Mouse (Mus musculus): ENCODE data around the gene Chchd1. TPM values are rescaled to one million over a fixed set of nuclear protein-coding genes. Genes with fewer than 3 reads are reported as not detected.
A peak's percentile ranks its signal among the peaks of the same experiment; 100 is the strongest.

The Chchd1 gene
- polyA plus RNA-seq, 1 experiment: 177 TPM

GRCm38 (mm10) chr14:20737306-20737705 is 34.5 kb downstream of the Chchd1 start:
- Histone ChIP-seq H3K4me3 (ENCODE audit: insufficient read depth, poor library complexity, severe bottlenecking) (no peak overlapping the region), H3K79me2 (ENCODE audit: control insufficient read depth, insufficient read depth) (peaks cover 14% of the 10 kb centered on the region), H3K36me3 (ENCODE audit: control insufficient read depth, insufficient read depth) (peaks cover 63% of the 10 kb centered on the region)

DNA sequence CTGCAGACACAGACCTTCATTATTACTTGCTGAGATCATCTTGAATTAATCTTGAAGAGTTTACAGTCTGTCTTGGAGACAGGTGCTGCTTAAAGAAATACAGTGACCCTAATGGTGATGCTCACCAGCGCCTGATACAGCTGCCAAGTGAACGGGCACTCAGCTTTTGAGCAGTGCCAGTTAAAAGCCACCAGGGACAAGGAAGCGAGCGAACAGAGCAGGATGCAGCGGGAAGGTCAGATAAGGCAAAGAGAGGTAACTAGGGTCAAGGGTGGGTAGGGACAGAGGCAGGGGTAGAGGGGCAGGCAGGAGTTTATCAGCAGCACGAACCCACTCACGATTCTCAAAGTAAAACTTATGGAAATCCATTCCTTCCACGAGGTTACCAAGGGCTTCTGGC is 35.7 kb downstream of the Chchd1 start:
- no peak overlapping the region for H3K4me3 ChIP-seq (ENCODE audit: insufficient read depth, poor library complexity, severe bottlenecking)
- no peaks in the 10 kb centered on the region for H3K79me3 ChIP-seq (ENCODE audit: low read depth)
- H3K79me2 ChIP-seq (ENCODE audit: control insufficient read depth, insufficient read depth): peaks cover 6% of the 10 kb centered on the region
- H3K27me3 ChIP-seq (ENCODE audit: control insufficient read depth, insufficient read depth, insufficient read length): no peaks in the 10 kb centered on the region
- H3K36me3 ChIP-seq (ENCODE audit: control insufficient read depth, insufficient read depth): peaks cover 72% of the 10 kb centered on the region
- TF ChIP-seq USF1 (IDR thresholded peaks at IDR 0.05; ENCODE audit: low read depth) (no peak), FOSL1 (IDR thresholded peaks at IDR 0.05; ENCODE audit: insufficient read depth, low read length, poor library complexity, severe bottlenecking) (no peak)
- no peak overlapping the region for H3ac ChIP-seq (ENCODE audit: control insufficient read depth, insufficient read length, low read depth)

More at GRCm38 (mm10) chr14:20737306-20737705, 34.5 kb downstream of the Chchd1 start:
- no peak for TF ChIP-seq FOSL1 (IDR thresholded peaks at IDR 0.05; ENCODE audit: insufficient read depth, low read length, poor library complexity, severe bottlenecking)
- peak; percentile 13 for TF ChIP-seq CTCF (IDR thresholded peaks at IDR 0.05; ENCODE audit: control insufficient read depth, insufficient read depth, insufficient read length)
- TF ChIP-seq MYOG (IDR thresholded peaks at IDR 0.05; ENCODE audit: control insufficient read depth, extremely low read depth, insufficient read length): no peak
- Histone ChIP-seq H3K27me3 (ENCODE audit: control insufficient read depth, insufficient read depth, insufficient read length) (no peaks in the 10 kb centered on the region), H3K79me3 (ENCODE audit: low read depth) (peaks cover 4% of the 10 kb centered on the region), H3ac (ENCODE audit: control insufficient read depth, insufficient read length, low read depth) (no peak overlapping the region)

- H3K79me2 ChIP-seq (ENCODE audit: control insufficient read depth, insufficient read depth): no peaks in the 10 kb centered on the region
- TF ChIP-seq CTCF (IDR thresholded peaks at IDR 0.05; ENCODE audit: control insufficient read depth, insufficient read depth, insufficient read length) (no peak), MYOD1 (IDR thresholded peaks at IDR 0.05; ENCODE audit: control insufficient read depth, insufficient read length, low read depth) (no peak), CEBPB (IDR thresholded peaks at IDR 0.05; ENCODE audit: low read depth) (no peak), USF1 (IDR thresholded peaks at IDR 0.05; ENCODE audit: low read depth) (no peak), MAX (IDR thresholded peaks at IDR 0.05) (no peak), FOSL1 (IDR thresholded peaks at IDR 0.05; ENCODE audit: insufficient read depth, low read length, poor library complexity, severe bottlenecking) (no peak), MYOG (IDR thresholded peaks at IDR 0.05; ENCODE audit: control insufficient read depth, extremely low read depth, insufficient read length) (no peak)
- no peaks in the 10 kb centered on the region for H3K27me3 ChIP-seq (ENCODE audit: control insufficient read depth, insufficient read depth, insufficient read length)
- H3ac ChIP-seq (ENCODE audit: control insufficient read depth, insufficient read length, low read depth): no peak overlapping the region
- no peak overlapping the region for H3K4me3 ChIP-seq (ENCODE audit: insufficient read depth, poor library complexity, severe bottlenecking)
- H3K79me3 ChIP-seq (ENCODE audit: low read depth): no peaks in the 10 kb centered on the region
- H3K36me3 ChIP-seq (ENCODE audit: control insufficient read depth, insufficient read depth): peaks cover 81% of the 10 kb centered on the region
These were observed 38.5 kb downstream of the Chchd1 start for GRCm38 (mm10) chr14:20741301-20741700.

- H3K79me3 ChIP-seq (ENCODE audit: low read depth): no peaks in the 10 kb centered on the region
- H3K4me3 ChIP-seq (ENCODE audit: insufficient read depth, poor library complexity, severe bottlenecking): no peak overlapping the region
- no peaks in the 10 kb centered on the region for H3K79me2 ChIP-seq (ENCODE audit: control insufficient read depth, insufficient read depth)
- no peaks in the 10 kb centered on the region for H3K27me3 ChIP-seq (ENCODE audit: control insufficient read depth, insufficient read depth, insufficient read length)
- peaks cover 73% of the 10 kb centered on the region for H3K36me3 ChIP-seq (ENCODE audit: control insufficient read depth, insufficient read depth)
- no peak overlapping the region for H3ac ChIP-seq (ENCODE audit: control insufficient read depth, insufficient read length, low read depth)
- TF ChIP-seq CTCF (IDR thresholded peaks at IDR 0.05; ENCODE audit: control insufficient read depth, insufficient read depth, insufficient read length) (no peak), MAX (IDR thresholded peaks at IDR 0.05) (no peak), MYOG (IDR thresholded peaks at IDR 0.05; ENCODE audit: control insufficient read depth, extremely low read depth, insufficient read length) (no peak), FOSL1 (IDR thresholded peaks at IDR 0.05; ENCODE audit: insufficient read depth, low read length, poor library complexity, severe bottlenecking) (no peak), MYOD1 (IDR thresholded peaks at IDR 0.05; ENCODE audit: control insufficient read depth, insufficient read length, low read depth) (no peak), CEBPB (IDR thresholded peaks at IDR 0.05; ENCODE audit: low read depth) (no peak), USF1 (IDR thresholded peaks at IDR 0.05; ENCODE audit: low read depth) (no peak)
These were observed 40.8 kb downstream of the Chchd1 start for GRCm38 (mm10) chr14:20743614-20744013.

GRCm38 (mm10) chr14:20746935-20747334 is 44.1 kb downstream of the Chchd1 start:
- Histone ChIP-seq H3K79me2 (ENCODE audit: control insufficient read depth, insufficient read depth) (no peaks in the 10 kb centered on the region), H3ac (ENCODE audit: control insufficient read depth, insufficient read length, low read depth) (no peak overlapping the region), H3K79me3 (ENCODE audit: low read depth) (no peaks in the 10 kb centered on the region), H3K4me3 (ENCODE audit: insufficient read depth, poor library complexity, severe bottlenecking) (no peak overlapping the region), H3K27me3 (ENCODE audit: control insufficient read depth, insufficient read depth, insufficient read length) (no peaks in the 10 kb centered on the region), H3K36me3 (ENCODE audit: control insufficient read depth, insufficient read depth) (peaks cover 78% of the 10 kb centered on the region)
- no peak for TF ChIP-seq FOSL1 (IDR thresholded peaks at IDR 0.05; ENCODE audit: insufficient read depth, low read length, poor library complexity, severe bottlenecking)
- no peak for TF ChIP-seq MAX (IDR thresholded peaks at IDR 0.05)
- no peak for TF ChIP-seq USF1 (IDR thresholded peaks at IDR 0.05; ENCODE audit: low read depth)
- TF ChIP-seq MYOD1 (IDR thresholded peaks at IDR 0.05; ENCODE audit: control insufficient read depth, insufficient read length, low read depth): no peak
- TF ChIP-seq CEBPB (IDR thresholded peaks at IDR 0.05; ENCODE audit: low read depth): no peak
- no peak for TF ChIP-seq MYOG (IDR thresholded peaks at IDR 0.05; ENCODE audit: control insufficient read depth, extremely low read depth, insufficient read length)
- no peak for TF ChIP-seq CTCF (IDR thresholded peaks at IDR 0.05; ENCODE audit: control insufficient read depth, insufficient read depth, insufficient read length)

DNA sequence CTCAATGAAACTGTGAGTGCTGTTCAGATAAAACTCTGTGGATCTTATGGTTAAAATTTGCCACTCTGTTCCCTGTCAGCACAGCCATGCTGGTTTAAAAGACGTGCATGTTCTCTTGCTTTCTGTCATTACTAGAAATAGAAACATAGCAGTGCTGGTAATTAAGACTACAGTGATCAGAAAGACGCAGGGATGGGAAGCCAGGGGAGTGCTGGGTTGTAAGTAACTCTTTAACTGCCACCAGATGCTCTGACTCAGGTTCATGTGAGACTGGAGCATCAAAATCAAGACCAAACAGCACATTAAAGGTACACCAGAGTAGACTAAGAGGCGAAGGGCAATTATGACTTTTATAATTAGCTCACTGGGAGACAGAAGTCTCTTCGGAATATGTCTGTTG is 45.6 kb downstream of the Chchd1 start:
- TF ChIP-seq CTCF (IDR thresholded peaks at IDR 0.05; ENCODE audit: control insufficient read depth, insufficient read depth, insufficient read length): no peak
- Histone ChIP-seq H3K79me2 (ENCODE audit: control insufficient read depth, insufficient read depth) (no peaks in the 10 kb centered on the region), H3K79me3 (ENCODE audit: low read depth) (no peaks in the 10 kb centered on the region), H3K36me3 (ENCODE audit: control insufficient read depth, insufficient read depth) (peaks cover 78% of the 10 kb centered on the region), H3ac (ENCODE audit: control insufficient read depth, insufficient read length, low read depth) (no peak overlapping the region), H3K4me3 (ENCODE audit: insufficient read depth, poor library complexity, severe bottlenecking) (no peak overlapping the region), H3K27me3 (ENCODE audit: control insufficient read depth, insufficient read depth, insufficient read length) (no peaks in the 10 kb centered on the region)
